Mouse (Mus musculus) frontal cortex, postnatal 25 days (tissue): ENCODE data around the gene Pld2.
"Not testable (repeated sequence)": the region's sequence is repeated elsewhere in the genome, so short reads cannot be mapped to it uniquely, and the experiment has no call there.

Experiments used
- DNase-seq, 2 experiments: peaks; one replicate each; pipeline ENCODE4 v3.0.0; 2022; ENCODE audit warnings: low spot score in 2 of 2

Gene Pld2

DNA sequence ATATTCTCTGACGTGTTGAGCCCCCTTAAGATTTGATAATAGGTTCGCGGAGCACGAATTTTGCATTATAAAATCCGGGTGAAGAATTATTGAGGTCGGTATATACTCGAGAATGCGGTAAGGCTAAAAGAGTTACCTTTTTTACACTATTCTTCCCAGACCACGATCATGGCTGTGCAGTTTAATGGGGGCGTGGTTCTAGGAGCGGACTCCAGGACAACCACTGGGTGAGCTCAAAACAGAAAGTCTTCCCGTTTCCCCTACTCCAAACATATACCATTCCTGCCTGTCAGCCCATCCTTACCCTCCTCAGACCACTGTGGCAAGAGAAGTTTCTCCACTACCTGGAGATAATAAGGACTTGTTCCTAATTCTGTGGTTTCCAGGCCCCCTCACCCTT is 14.1 kb upstream of the Pld2 start:
- no peak for DNase-seq

DNA sequence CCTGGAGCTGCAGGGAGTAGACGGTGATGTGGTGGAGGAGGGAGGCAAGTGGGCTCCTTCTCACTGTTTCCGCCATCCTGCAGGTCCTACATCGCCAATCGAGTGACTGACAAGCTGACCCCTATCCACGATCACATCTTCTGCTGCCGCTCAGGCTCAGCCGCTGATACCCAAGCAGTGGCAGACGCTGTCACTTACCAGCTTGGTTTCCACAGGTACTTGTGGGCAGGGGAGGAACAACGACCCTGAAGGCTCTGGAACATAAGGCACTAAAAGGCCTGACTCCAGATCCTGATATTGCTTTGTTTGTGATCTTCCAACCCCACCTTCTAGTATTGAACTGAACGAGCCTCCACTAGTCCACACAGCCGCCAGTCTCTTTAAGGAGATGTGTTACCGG is 13.7 kb upstream of the Pld2 start:
- no peak for DNase-seq

DNA sequence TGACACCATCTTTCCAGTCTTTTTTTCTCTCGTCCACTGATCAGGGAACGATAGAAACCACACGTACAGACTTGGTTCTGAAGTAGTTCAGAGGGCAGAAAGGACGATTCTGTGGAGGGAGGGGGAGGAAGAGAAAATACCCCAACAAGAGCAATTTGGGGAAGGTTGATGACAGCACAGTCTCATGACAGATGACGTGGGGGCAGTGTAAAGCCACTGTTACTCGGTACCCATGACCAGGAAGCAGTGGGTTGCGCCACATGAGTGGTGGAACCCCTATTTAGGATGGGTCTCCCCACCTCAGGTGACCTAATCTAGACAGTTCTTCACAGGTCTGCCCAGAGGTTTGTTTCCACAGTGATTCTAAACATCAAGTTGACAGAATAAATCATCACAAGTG is 11.3 kb upstream of the Pld2 start:
- no peak for DNase-seq

DNA sequence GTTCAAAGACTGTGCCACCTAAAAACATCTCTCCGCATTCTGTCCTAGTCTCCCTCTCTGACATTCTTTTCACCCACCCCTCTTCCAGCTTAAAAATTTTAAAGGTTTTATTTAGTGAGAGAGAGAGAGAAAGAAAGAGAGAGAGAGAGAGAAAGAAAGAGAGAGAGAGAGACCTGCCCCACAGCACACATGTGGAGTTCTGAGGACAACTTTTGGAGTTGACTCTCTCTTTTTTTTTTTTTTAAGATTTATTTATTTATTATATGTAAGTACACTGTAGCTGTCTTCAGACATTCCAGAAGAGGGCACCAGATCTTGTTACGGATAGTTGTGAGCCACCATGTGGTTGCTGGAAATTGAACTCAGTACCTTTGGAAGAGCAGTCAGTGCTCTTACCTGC is 8.8 kb upstream of the Pld2 start:
- DNase-seq, result not testable (repeated sequence)

DNA sequence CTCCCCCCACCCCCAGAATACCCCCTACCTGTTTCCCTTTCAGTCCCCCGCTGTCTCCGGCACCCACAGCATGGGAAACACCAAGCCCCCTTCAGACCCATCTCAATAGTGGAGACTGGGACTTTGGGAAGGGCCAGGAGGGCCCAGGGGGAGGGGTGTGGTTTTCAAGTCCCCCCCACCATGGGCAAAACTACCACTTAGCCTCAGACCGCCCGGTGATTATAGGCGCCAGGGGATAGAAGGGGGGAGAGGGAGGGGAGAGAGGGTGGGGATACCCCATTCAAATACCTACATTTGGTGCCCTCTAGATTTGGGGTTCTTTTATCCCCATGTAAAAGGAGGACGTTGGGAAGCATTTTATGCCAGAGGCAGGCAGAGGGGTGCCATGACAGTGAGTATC is 7.0 kb upstream of the Pld2 start, which contains the start of gene Gm40193:
Gene Gm40193 (minus strand): TSS at position 101 of the 400 bp plus-strand sequence.
- no peak for DNase-seq

GRCm38 (mm10) chr11:70539423-70539822 is 441 bp upstream of the Pld2 start:
- no peak for DNase-seq

GRCm38 (mm10) chr11:70540928-70541327 is 1.1 kb downstream of the Pld2 start:
- DNase-seq, result no peak

DNA sequence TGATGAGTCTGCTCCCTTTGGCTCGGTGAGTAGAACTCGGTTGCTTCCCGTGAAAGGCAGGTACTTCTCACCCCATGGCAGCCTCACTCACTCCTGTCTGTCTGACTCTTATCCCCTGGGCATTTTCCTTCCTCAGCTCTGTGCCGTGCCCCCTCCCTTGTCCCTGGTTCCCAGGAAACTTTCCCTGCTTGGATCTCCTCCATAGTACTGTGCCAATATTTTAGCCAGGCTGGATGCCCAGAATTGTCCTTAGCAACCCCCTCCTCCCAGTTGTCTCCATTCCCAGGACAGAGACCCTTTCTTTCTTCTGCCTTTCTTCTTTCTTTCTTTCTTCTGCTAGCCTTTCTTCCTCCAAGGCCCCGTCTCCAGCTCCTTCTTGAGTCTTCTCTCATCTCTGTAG is 1.6 kb downstream of the Pld2 start:
- no peak for DNase-seq

- no peak for DNase-seq
These were observed 4.6 kb downstream of the Pld2 start for GRCm38 (mm10) chr11:70544496-70544895.

DNA sequence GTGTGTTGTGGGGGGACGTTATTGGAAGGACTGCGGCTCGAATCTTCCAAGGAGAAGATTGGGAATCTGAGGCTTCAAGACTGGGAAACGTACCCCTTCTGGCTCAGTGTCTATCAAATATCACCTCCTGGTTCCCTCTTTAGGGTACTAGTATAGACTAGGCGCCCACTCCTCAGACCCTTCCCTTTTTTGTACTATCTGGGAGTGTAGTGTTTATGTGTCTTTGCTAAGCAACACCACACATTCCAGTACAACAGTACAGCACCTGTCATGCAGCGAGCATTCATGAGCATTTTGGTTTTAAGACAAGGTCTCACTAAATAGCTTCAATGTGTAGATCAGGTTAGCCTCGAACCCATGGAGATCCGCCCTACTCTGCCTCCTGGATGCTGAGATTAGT is 11.7 kb downstream of the Pld2 start:
- DNase-seq, result no peak

- DNase-seq, result no peak
These were observed 14.1 kb downstream of the Pld2 start for GRCm38 (mm10) chr11:70553940-70554339.

DNA sequence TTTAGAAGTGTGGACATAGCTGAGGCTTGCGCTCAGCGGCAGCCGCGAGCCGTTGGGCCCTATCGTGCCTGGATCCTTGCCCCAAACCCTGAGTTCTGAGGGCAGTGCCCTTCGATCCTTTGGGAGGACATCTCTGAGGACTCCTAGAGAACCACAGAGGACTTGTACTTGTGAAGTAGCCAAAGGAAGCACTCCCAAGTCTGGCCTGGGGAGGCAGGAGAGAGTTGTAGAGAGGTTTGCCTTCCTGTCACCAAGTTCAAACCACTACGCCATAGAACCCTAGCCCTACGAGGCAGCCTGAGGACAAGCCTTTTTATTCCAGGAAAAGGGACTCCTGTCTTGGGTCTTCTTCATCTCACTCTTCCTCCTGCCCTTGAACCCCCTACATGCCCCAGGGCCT is 17.7 kb downstream of the Pld2 start:
- DNase-seq, result no peak

DNA sequence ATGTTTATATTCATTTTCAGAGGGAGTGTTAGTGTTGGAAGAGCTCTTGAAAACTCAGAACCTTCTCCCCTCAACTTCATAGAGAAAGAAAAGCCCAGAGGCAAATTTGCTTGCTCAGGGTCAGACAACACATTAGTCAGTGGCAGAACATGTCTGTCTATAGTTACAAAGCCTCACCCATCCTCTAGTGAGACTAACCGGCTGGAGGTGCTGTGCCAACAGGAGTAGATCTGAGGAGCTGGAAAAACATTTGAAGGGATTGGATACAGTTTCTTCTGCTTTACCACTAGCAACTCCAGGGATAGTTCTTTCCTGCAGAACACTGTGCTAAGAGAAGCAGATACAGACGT is 22.0 kb downstream of the Pld2 start:
- no peak for DNase-seq

- peak; percentile 63 to 80 for DNase-seq
These were observed 22.6 kb downstream of the Pld2 start, which contains the start of gene Mink1 for GRCm38 (mm10) chr11:70562287-70562994. Gene Mink1, plus strand, starts transcription at chr11:70562881.

GRCm38 (mm10) chr11:70562995-70563469 is 23.2 kb downstream of the Pld2 start:
- DNase-seq, result no peak

GRCm38 (mm10) chr11:70563470-70564275 is 23.8 kb downstream of the Pld2 start:
- DNase-seq, result no peak

DNA sequence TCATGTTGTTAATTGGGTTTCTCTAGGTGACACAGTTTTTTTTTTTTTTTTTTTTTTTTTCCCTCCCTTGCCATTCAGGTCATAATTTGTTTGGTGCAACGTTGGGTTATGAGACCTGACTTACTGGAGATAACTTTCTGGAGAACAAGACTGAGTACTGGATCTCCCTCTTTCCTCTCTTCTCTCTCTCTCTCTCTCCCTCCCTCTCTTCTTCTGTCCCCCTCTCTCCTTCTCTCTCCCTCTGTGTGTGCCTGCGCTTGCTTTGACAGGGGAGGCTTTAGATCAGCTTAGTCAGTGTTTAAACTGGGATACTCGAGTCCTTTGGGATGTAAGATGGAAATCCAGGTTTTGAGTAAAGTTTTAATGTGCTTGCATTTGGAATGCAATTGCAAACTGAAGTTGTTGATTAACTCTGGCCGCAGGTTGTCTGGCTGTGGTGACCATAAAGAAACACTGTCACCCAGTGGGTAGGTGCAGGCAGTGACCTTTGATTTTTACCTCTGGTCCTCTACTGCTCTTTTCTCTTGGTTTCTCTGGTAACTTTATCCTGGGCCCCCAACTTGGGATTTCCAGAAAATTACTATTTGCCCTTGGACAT is 24.5 kb downstream of the Pld2 start:
- no peak for DNase-seq

DNA sequence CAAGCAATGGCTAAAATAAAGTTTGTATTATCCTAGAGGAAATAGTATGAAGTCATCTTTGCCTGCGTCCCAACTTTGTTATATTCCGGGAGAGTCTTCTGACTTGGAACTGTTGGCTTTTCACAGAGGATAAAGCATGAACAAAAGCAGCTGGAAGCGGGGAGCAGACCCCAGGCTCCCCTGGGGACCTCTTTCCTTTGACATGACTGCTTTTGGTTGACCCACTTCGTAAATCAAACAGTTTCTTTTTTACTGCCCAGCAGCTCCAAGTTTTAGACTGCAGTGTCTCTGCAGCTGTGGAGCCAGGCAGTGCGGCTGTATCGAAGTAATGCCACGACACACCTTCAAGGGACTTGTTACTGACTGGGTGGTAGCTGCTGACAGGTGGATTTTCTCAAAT is 26.7 kb downstream of the Pld2 start:
- no peak for DNase-seq

DNA sequence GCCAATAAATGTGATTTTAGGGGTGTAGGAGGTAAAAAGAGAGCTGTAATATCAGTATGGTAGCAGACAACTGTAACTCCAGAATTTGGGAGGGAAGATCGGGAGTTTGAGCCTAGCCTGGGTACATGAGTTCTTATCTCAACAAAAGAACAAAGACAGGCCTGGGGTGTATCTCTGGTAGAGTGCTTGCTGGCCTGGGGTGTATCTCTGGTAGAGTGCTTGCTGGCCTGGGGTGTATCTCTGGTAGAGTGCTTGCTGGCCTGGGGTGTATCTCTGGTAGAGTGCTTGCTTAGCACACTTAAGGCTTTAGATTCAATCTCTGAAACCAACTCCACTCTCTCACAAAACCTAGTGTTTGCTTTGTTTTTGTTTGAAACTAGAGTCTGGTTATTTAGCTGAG is 30.8 kb downstream of the Pld2 start:
- not testable (repeated sequence) for DNase-seq

GRCm38 (mm10) chr11:70571641-70572040 is 31.8 kb downstream of the Pld2 start:
- DNase-seq, result no peak

DNA sequence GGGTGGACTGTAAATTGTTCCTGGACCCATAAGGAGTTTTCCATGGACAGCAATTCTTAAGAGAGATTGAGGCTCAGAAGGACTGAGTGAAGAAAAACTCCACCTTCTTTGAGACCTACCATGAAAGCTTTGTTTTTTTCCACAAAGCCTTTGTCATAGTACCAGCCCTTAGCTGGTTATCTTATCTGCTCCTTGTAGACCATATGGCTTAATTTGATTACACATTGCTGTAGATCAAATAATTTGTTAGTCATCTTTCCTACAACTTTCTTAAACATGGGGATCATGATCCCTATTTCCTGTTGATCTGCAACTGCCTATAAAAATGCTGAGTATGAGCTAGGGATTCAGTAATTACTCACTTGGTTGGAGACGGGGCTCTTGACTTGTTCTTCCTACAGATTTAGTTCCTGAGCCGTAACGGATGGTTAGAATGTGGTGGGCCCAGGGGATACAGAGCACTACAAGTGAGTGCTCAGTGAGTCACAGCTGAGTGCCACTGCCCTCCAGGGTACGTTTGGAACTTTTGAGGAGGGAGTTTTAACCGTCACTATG is 32.6 kb downstream of the Pld2 start:
- DNase-seq, result no peak

DNA sequence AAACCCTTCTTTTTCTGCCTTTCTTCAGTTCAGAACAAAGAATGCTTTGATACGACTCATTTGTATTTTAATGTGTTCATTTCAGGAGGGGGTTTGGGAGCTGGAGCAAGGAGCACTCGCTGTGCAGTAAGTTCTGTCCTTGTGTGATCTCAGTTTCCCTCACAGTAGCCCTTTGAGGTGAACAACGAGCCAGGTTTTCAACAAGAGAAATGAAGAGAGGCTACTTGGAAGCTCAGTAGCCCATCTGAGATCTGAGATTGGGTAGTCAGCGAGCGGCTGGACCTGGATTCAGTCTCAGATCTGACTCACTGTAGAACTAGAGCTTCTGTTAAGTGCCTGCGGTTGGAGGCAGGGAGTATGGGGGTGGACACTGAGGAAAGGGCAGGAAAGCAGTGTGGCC is 34.0 kb downstream of the Pld2 start:
- no peak for DNase-seq
